Mouse (Mus musculus) cerebellum, adult 2 months (tissue): ENCODE data around the gene Plpp1.

Experiments
- CTCF ChIP-seq: fragments of 200-500 bp; IDR thresholded peaks from 2 replicates; pipeline ENCODE4 v1.5.1; 2011; ENCODE audit warnings: low read depth, mild to moderate bottlenecking, control low read depth, low read length, moderate library complexity, borderline replicate concordance; ENCODE audit not compliant: insufficient read depth
- POLR2A ChIP-seq: fragments of 200-500 bp; IDR thresholded peaks from 2 replicates; pipeline ENCODE4 v1.6.1; 2011; ENCODE audit warnings: low read length, control low read depth, borderline replicate concordance; ENCODE audit not compliant: insufficient read depth

DNA sequence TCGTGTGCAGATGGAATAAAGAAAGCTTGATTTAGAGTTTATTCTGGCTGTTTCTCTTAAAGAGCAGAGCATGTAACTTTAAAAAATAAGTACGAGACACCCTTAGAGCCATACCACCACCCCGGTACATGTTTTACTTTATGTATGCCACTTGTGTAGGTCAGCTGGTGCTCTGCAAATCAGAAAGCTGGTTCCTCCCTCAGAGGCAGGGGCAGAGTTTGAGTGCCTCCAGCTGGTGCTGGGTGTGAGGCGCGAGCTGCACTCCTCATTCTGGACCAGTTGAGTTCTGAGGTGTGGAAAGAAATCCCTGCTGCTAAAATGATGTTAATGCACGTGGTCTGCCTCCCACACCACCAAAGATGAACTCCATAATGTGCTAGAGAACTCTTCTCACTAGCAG lies 53.8 kb downstream of the Plpp1 start:
- TF ChIP-seq CTCF, result no peak
- no peak for TF ChIP-seq POLR2A
